Mouse (Mus musculus) G1E (cell line): ENCODE results near the gene Ugt1a7c.

ENCODE experiments used
- CTCF ChIP-seq: IDR thresholded peaks from 2 replicates; pipeline ENCODE4 v1.5.1; 2012; ENCODE audit warnings: low read depth, low read length, inconsistent platforms, mixed read lengths
- TAL1 ChIP-seq: conservative IDR thresholded peaks from 2 replicates; pipeline ENCODE4 v1.6.1; 2012; ENCODE audit warnings: low read depth, low read length, inconsistent platforms, mixed read lengths

GRCm38 (mm10) chr1:88255989-88256754 is 161.3 kb downstream of the Ugt1a7c start:
- no peak for TF ChIP-seq CTCF
- TF ChIP-seq TAL1 = no peak
